In genomic region chrX:161922655-161923054, GRCm38 (mm10) we compare ENCODE assay signal across 15 mouse cellular contexts.
DNase-seq lines count a peak whose midpoint lies in the region.
"Had no signal": no experiment of that assay in that cellular context is flagged by ENCODE, and none has a peak within 500 bp of the region (broad histone marks: within the 10 kb centered on the region; RNA-seq: fewer than 3 reads in every experiment).

No protein-coding gene starts in this region.

- DNase-seq in cerebellum, adult 11 months: peak; percentile 18
- DNase-seq in cerebellum, adult 18-20 months: peak; percentile 35 to 41
- DNase-seq in cerebellum, adult 9-11 months: peak; percentile 61
- no peak for DNase-seq in frontal cortex, adult 2 months (ENCODE audit: extremely low spot score in 1 of 2, low spot score in 1 of 2)
- no peak for DNase-seq in gastrocnemius, postnatal 4 days (ENCODE audit: low spot score in 2 of 2)
- no peak for DNase-seq in spleen, postnatal 14 days (ENCODE audit: low spot score in 2 of 2)
- DNase-seq: adrenal gland, adult 8-10 months; adrenal gland, postnatal 25 days; gastrocnemius, adult 2 months; gastrocnemius, postnatal 14 days; heart, adult 18-20 months; heart, postnatal 14 days; heart, postnatal 4 days; kidney, adult 18-20 months; kidney, adult 9 months had no signal

Comparison
In these comparisons a context has a peak if more than half of its experiments do, and no peak if none do; other contexts are left out.
1. DNase-seq: peak in cerebellum, adult 11 months (single experiment), cerebellum, adult 18-20 months (2 of 2) and cerebellum, adult 9-11 months (single experiment); none in frontal cortex, adult 2 months (0 of 2), gastrocnemius, postnatal 4 days (0 of 2) and spleen, postnatal 14 days (0 of 2).